Comparison of ENCODE assay signal across 9 mouse cellular contexts in the genomic region with DNA sequence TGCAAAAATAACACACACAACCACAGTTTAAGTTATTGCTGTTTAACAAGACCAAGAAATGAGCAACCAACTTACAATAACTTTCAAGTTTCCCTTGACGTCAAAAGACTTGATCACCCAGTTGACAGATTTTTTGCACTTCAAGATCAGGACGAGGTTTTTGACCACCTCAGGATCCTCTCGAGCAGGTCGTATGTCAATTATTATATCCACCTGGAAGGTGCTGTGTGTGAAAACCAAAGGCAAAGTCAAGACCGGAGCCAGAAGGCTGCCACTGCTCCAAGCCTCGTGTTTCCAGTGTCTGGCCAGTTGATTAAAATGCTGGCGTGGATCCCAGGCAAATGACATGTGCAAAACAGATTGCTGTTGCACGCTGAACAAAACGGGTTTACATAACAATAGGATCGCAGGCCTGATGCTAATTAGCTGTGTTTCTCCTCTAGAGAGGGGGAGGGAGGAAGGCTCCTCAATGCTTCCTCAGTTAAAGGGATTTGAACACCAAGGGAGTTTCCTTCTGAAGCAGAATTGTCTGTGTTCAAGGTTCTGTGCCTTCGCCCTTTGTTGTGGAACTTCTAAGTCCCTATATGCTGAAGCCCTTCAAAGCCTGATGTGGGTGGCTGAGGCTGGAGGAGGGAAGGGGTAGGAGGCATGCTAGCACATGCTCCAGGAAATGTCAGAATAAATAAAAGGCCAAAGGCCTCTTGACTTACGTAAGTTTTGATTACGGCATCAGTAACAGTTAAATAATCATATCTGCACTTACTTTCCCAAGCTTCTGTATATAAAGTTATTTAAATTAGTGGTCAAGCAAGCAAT.
DNase-seq lines count a peak whose midpoint lies in the region; ATAC-seq lines count a peak whose summit lies in the region.
"Had no signal": no experiment of that assay in that cellular context is flagged by ENCODE, and none has a peak within 500 bp of the region (broad histone marks: within the 10 kb centered on the region; RNA-seq: fewer than 3 reads in every experiment).

No protein-coding gene starts in this region.

- H3K4me1 ChIP-seq in intestine, embryonic 16.5 days (ENCODE audit: control insufficient read depth, insufficient read depth, low read length), result peaks cover 19% of the 10 kb centered on the region
- H3K4me1 ChIP-seq in intestine, embryonic 15.5 days (replicated peaks), result peaks cover 15% of the 10 kb centered on the region
- H3K4me1 ChIP-seq in midbrain, embryonic 16.5 days (ENCODE audit: control insufficient read depth, insufficient read depth, low read length), result peaks cover 18% of the 10 kb centered on the region

- intact Hi-C loops in gastrocnemius, postnatal 14 days (cut with DNase I; ENCODE audit: low total_unique reads), result no loop called here
- intact Hi-C loops in left cerebral cortex, postnatal 14 days (cut with DNase I), result no loop called here

- no peaks in the 10 kb centered on the region for H3K27me3 ChIP-seq in intestine, embryonic 16.5 days (replicated peaks; ENCODE audit: control insufficient read depth, insufficient read depth, low read length)
- no peaks in the 10 kb centered on the region for H3K27me3 ChIP-seq in intestine, embryonic 15.5 days (replicated peaks)
- H3K27me3 ChIP-seq in midbrain, embryonic 16.5 days (ENCODE audit: control insufficient read depth, insufficient read depth, low read depth, low read length), result no peaks in the 10 kb centered on the region; the same call in 1 of the 2 replicates

- peak; percentile 61 for DNase-seq in cerebellum, adult 9-11 months
- peak; percentile 75 for DNase-seq in gastrocnemius, postnatal 14 days
- peak; percentile 66 for DNase-seq in kidney, adult 18-20 months
- DNase-seq in left cerebral cortex, postnatal 14 days (ENCODE audit: low spot score in 2 of 2), result peak; percentile 43 to 56

- ATAC-seq in intestine, embryonic 16.5 days, result no peak
- ATAC-seq in intestine, embryonic 15.5 days, result no peak
- peak; percentile 62; the same call in 1 of the 2 replicates for ATAC-seq in midbrain, embryonic 16.5 days
- no peak for ATAC-seq in monocyte, adult 5-6 weeks (replicated peaks; ENCODE audit: insufficient number of reproducible peaks, low FRiP score, low TSS enrichment, poor library complexity, severe bottlenecking)

- no peak overlapping the region for H3K9ac ChIP-seq in intestine, embryonic 16.5 days (ENCODE audit: low read depth, low read length)
- H3K9ac ChIP-seq in intestine, embryonic 15.5 days, result no peak overlapping the region
- H3K9ac ChIP-seq in midbrain, embryonic 16.5 days (ENCODE audit: low read depth, low read length), result no peak overlapping the region

- H3K4me3 ChIP-seq in intestine, embryonic 16.5 days (ENCODE audit: low read length), result no peak overlapping the region
- no peak overlapping the region for H3K4me3 ChIP-seq in intestine, embryonic 15.5 days (replicated peaks)
- H3K4me3 ChIP-seq in midbrain, embryonic 16.5 days (ENCODE audit: low read depth, low read length), result no peak overlapping the region

- H3K27ac ChIP-seq in intestine, embryonic 16.5 days (ENCODE audit: low read length), result peak overlapping the region; percentile 15; the same call in 1 of the 2 replicates
- H3K27ac ChIP-seq in intestine, embryonic 15.5 days, result no peak overlapping the region
- no peak overlapping the region for H3K27ac ChIP-seq in midbrain, embryonic 16.5 days (ENCODE audit: low read length)

- H3K36me3 ChIP-seq in intestine, embryonic 16.5 days (ENCODE audit: control insufficient read depth, insufficient read depth, low read length), result no peaks in the 10 kb centered on the region
- no peaks in the 10 kb centered on the region for H3K36me3 ChIP-seq in intestine, embryonic 15.5 days
- H3K36me3 ChIP-seq in midbrain, embryonic 16.5 days (ENCODE audit: control insufficient read depth, insufficient read depth, low read length), result no peaks in the 10 kb centered on the region
- H3K36me3 ChIP-seq: G1E had no signal

- H3K9me3 ChIP-seq in intestine, embryonic 16.5 days (ENCODE audit: control insufficient read depth, low read length), result no peaks in the 10 kb centered on the region
- H3K9me3 ChIP-seq in intestine, embryonic 15.5 days, result no peaks in the 10 kb centered on the region
- no peaks in the 10 kb centered on the region for H3K9me3 ChIP-seq in midbrain, embryonic 16.5 days (replicated peaks; ENCODE audit: control insufficient read depth, low read length, poor library complexity, severe bottlenecking)
- H3K9me3 ChIP-seq: G1E had no signal

- H3K4me2 ChIP-seq in intestine, embryonic 16.5 days (ENCODE audit: low read depth, low read length), result no peak overlapping the region
- H3K4me2 ChIP-seq in intestine, embryonic 15.5 days (replicated peaks), result no peak overlapping the region
- no peak overlapping the region for H3K4me2 ChIP-seq in midbrain, embryonic 16.5 days (ENCODE audit: low read length)

- 53% methylated on average over 13 of the region's 13 CpGs for WGBS in intestine, embryonic 16.5 days
- WGBS in intestine, embryonic 15.5 days, result 60% methylated on average over 13 of the region's 13 CpGs
- 13% methylated on average over 13 of the region's 13 CpGs for WGBS in midbrain, embryonic 16.5 days
